Mouse (Mus musculus) lung, postnatal 0 days (tissue): ENCODE results near the gene Tnfsf13.

Experiments used
- CTCF ChIP-seq: IDR thresholded peaks from 2 replicates; pipeline ENCODE4 v1.5.1; 2016; ENCODE audit warnings: antibody characterized with exemption, mild to moderate bottlenecking
- EP300 ChIP-seq: IDR thresholded peaks from 2 replicates; pipeline ENCODE4 v1.6.1; 2016; ENCODE audit warnings: antibody characterized with exemption, mild to moderate bottlenecking, control low read depth

DNA sequence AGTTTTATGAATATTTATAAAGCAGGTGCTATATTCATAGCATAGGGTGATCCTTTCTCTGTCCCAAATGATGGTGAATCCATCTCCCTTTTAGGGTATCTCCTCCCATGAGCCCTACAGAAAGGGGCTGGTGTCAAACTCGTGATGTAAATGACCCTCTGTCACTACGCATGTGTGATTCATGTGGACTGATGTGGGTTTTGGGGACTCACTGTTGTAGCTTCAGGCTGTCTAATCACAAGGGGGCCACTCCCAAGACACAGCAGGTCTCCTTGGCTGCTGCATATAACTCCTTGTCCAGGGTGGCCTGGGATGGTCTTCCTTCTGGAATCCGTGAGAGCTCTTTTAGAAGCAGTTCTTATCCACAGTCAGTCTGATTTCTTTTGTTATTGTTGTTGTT, 24.9 kb upstream of the Tnfsf13 start:
- TF ChIP-seq CTCF = no peak
- TF ChIP-seq EP300 = no peak
